Mouse (Mus musculus): ENCODE measurements around the gene Dgkg.

Dgkg gene

GRCm38 (mm10) chr16:22548167-22549080 lies 108.6 kb downstream of the Dgkg start:
- DNase-seq (ENCODE audit: extremely low read depth, low read depth, low spot score): no peak

DNA sequence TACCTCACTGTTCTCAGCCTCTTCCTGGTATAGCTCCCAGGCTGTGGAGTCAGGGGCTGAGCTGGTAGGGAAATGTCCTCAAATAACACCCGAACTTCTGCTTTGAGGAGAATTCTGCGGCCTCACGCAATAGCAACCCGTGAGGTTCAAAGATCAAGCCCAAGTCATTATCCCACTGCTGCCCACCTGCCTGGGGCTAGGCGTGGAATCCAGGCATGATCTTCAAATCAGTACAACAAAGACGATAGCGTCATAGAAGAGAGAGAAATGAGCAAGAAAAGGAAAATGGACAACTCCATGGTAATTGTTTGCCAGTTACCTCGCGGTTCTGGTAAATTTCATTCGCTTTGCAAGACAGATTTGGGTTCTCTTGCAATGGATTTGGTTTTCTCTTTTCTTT lies 109.3 kb downstream of the Dgkg start:
- no peak for DNase-seq (ENCODE audit: extremely low read depth, low read depth, low spot score)

GRCm38 (mm10) chr16:22545799-22546198 lies 111.2 kb downstream of the Dgkg start:
- DNase-seq (ENCODE audit: extremely low read depth, low read depth, low spot score): no peak

DNA sequence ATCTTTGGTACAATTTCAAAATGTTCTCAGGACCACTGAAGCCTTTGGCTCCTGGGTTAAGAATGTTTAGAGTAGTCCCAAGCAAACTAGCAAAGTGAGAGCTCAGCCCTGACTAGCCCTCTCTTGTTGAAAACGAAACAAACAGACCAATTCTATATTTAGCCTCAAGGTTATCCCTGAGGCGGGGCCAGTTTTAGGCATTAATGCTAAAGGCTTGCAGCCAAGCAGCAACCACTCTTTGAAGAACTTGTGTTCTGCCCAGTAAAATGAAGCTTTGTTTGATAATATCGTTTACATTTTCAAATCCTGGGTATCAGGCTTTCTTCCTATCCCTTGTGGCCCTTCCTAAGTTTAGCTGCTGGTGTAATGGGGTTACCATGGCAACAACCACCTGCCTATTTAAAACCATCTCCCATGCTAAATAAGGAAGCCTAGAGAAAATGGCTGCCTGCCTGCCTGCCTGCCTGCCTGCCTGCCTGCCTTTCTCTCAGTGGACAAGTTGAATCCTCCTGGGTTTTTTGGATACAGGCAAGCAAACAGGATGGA lies 111.9 kb downstream of the Dgkg start:
- DNase-seq (ENCODE audit: extremely low read depth, low read depth, low spot score): no peak

DNA sequence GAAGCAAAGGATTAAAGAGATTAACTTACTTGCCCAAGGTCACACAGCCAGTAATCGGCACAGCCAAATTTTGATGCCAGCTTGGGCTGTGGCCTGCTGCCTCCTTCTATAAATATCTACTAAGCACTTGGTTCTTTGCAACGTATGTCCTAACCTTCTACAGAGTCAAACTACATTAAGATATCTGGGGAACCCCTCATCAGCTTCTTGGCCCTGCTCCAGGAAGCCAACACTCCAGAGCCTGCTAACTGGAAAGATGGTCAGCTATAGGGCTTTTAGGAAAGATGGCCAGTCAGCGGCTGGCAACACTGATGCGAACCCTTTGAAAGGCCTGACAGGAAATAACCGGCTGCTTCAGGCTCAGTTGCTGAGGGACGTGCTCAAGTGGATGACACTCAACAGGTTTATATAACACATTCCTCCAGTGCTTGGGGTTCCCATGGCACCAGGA lies 114.3 kb downstream of the Dgkg start:
- DNase-seq (ENCODE audit: extremely low read depth, low read depth, low spot score): no peak

GRCm38 (mm10) chr16:22539275-22539674 lies 117.7 kb downstream of the Dgkg start:
- DNase-seq (ENCODE audit: extremely low read depth, low read depth, low spot score): no peak

DNA sequence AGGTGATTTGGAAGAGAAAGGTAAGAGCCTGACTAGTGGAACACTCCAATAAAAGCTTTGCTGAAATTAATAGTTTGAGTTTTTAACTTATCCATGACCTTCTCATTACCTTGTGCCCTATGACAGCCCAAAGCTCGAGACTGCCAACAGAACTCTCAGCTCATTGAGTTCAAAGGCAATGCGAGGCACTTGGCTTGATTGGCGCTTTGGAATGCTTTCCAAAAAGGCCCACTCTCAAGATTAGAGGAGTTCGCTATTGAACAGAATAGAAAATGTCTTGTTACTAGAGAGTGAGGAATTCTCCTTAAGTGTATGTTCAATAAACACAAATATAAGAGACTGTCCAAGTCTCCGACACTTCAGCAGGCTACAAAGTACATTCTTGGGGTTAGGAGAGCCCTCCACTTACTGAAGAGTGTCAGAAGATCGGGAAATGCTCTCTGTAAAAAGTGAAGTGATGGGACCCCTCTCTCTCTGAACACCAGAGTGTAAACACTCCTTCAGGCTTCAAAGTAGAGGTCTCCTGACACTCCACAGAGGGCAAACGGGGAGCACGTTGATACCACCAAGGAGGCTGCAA lies 120.3 kb downstream of the Dgkg start:
- DNase-seq (ENCODE audit: extremely low read depth, low read depth, low spot score): no peak

DNA sequence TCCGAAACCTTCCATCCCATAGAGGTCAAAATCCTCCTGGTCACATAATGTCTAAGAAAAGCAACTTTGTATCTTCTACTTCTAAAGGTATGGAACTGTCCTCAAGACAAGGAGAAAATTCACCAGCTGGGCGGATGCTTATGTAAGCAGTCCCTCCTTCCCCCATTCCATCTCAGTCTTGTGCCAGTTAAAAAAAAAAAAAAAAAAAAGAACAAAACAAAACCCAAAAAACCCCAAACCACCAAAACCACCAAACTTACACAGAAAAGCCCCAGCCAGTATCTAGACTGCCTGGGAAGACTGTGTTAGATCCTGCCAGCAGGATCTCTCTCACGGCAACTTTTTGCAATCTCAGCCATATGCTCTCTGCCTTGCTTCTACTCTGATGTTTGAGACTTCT lies 123.9 kb downstream of the Dgkg start:
- DNase-seq (ENCODE audit: extremely low read depth, low read depth, low spot score): no peak

DNA sequence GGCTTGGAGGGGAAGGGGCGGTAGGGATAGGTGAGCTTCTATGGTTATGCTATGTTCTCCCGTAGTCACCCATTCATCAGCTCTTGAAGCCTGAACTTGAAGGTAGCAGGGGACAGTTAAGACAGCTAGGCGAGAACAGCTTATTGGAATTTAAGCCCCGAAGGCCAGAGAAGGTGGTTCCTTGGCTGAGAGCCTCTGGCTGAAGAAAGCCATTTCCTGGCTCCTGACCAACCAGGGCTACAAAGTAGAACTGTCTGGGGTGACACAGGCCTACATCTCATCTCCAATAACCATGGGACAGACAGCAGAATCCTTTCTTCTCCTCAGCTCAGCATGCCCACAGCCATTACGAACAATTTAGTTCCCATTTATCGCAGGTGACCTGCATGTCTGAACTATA lies 125.2 kb downstream of the Dgkg start:
- no peak for DNase-seq (ENCODE audit: extremely low read depth, low read depth, low spot score)

DNA sequence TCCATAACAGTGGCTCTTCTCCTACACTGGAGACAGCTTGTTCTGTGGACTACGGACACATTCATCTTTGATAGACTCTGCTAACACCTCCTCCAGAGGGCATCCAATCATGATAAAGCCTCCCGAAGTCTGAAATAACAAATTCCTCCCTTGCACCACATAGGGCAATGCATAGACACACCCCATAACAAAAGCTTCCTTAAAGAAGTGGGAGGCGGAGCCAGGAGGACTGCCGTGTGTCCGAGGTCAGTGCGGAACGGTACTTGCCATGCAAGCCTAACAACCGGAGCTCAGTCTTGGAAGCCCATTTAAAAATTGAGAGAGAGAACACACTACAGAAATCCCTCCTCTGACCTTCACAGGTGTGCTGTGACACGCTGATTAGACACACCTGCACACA lies 126.0 kb downstream of the Dgkg start:
- DNase-seq (ENCODE audit: extremely low read depth, low read depth, low spot score): no peak

- DNase-seq (ENCODE audit: extremely low read depth, low read depth, low spot score): no peak
Measured at GRCm38 (mm10) chr16:22527499-22527939, 129.5 kb downstream of the Dgkg start.

GRCm38 (mm10) chr16:22526386-22526785 lies 130.6 kb downstream of the Dgkg start:
- DNase-seq (ENCODE audit: extremely low read depth, low read depth, low spot score): no peak

DNA sequence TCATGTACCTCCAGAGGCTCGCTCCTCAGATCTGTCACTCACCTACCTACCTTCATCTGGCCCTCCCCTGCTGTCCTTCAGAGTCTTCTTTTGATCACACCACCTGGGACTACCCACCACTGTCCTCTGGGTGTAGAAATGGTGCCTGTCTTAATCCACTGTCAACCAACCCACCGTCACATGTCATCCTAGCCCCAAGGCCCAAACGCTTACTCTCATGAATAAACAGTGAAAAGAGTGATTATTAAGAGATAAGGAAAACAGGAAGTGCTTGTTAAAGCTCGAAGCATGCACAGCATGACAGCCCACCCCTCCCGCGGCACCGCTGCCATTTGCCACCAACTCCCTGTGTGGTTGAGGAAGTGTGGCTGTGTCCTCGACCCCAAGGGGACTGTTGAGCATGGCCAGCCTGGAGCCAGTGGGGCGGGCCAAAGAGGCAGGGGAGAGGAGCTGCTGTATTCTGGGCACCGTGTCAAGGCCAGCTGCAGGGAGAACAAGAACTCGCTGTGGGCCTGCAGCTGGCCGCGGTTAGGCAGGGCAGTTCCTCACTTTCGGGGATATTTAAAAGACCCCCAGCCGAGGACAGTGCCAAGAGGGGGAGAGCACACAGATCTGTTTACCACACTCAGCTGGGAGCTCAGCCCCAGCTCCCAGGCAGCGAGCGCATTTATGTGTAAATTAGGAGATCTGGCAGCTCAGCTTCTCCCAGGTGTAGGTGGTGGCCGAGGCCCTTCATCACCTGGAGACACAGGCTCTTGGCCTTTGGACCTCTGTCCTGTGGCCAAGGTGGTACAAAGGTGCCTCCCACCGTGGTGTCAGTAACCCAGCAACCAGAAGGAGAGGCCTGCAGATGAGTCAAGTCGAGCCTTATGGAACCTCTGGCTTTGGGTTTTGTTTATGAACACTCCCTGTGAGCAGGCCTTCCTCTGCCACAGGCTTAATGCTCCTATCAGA lies 139.3 kb downstream of the Dgkg start:
- DNase-seq (ENCODE audit: extremely low read depth, low read depth, low spot score): no peak

GRCm38 (mm10) chr16:22515476-22515875 lies 141.5 kb downstream of the Dgkg start:
- no peak for DNase-seq (ENCODE audit: extremely low read depth, low read depth, low spot score)

GRCm38 (mm10) chr16:22510861-22511637 lies 146.0 kb downstream of the Dgkg start:
- DNase-seq (ENCODE audit: extremely low read depth, low read depth, low spot score): no peak

GRCm38 (mm10) chr16:22508936-22509563 lies 148.0 kb downstream of the Dgkg start:
- DNase-seq (ENCODE audit: extremely low read depth, low read depth, low spot score): no peak

GRCm38 (mm10) chr16:22505656-22506055 lies 151.4 kb downstream of the Dgkg start:
- no peak for DNase-seq (ENCODE audit: extremely low read depth, low read depth, low spot score)

- DNase-seq (ENCODE audit: extremely low read depth, low read depth, low spot score): no peak
Measured at GRCm38 (mm10) chr16:22504851-22505250, 152.2 kb downstream of the Dgkg start.

DNA sequence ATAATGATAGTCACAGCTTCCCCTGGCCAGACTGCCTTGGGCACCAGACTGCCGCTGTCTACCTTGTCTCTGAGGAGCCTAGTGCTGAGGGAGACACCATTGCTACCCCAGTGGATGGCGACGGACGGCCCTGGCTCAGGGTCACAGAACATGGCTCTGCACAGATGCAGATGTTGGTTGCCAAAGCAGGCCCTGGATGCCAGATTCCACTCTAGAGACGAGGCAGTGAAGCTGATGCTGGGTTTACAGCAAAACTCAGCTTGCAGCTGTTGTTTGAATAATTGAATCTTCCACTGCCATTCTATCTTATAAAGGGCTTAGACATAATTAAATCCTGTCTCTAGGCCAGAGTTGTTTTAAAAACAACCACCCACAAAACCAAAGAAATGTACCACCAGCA lies 153.0 kb downstream of the Dgkg start:
- DNase-seq (ENCODE audit: extremely low read depth, low read depth, low spot score): no peak

GRCm38 (mm10) chr16:22503467-22503866 lies 153.6 kb downstream of the Dgkg start:
- no peak for DNase-seq (ENCODE audit: extremely low read depth, low read depth, low spot score)
